Mouse (Mus musculus) embryonic facial prominence, embryonic 12.5 days (tissue): ENCODE data around the gene Dnajb6. TPM values are rescaled to one million over a fixed set of nuclear protein-coding genes. Genes with fewer than 3 reads are reported as not detected.

Experiments
- ATAC-seq: fragments of 200-750 bp; cut with Nextera tagmentation; 2 replicates; pipeline ENCODE4 v1.8.0; 2017; ENCODE audit not compliant: insufficient number of reproducible peaks, insufficient read depth, low FRiP score, low TSS enrichment
- H3K27ac ChIP-seq: fragments of 300-500 bp; sonication (generic); 2 replicates; pipeline ENCODE4 v1.5.1; 2016; ENCODE audit warnings: mild to moderate bottlenecking
- H3K27me3 ChIP-seq: fragments of 300-500 bp; sonication (generic); 2 replicates; pipeline ENCODE4 v1.6.1; 2016; ENCODE audit warnings: mild to moderate bottlenecking, moderate library complexity
- H3K36me3 ChIP-seq: fragments of 300-500 bp; sonication (generic); 2 replicates; pipeline ENCODE4 v1.6.1; 2016; ENCODE audit warnings: mild to moderate bottlenecking
- H3K4me1 ChIP-seq: fragments of 300-500 bp; sonication (generic); 2 replicates; pipeline ENCODE4 v1.6.1; 2016
- H3K4me2 ChIP-seq: fragments of 300-500 bp; sonication (generic); replicated peaks from 2 replicates; pipeline ENCODE4 v1.6.1; 2016; ENCODE audit warnings: mild to moderate bottlenecking, moderate library complexity
- H3K4me3 ChIP-seq: fragments of 300-500 bp; sonication (generic); 2 replicates; pipeline ENCODE4 v1.5.1; 2016; ENCODE audit warnings: mild to moderate bottlenecking
- H3K9ac ChIP-seq: fragments of 300-500 bp; sonication (generic); 2 replicates; pipeline ENCODE4 v1.6.1; 2016; ENCODE audit warnings: mild to moderate bottlenecking, moderate library complexity
- H3K9me3 ChIP-seq: fragments of 300-500 bp; sonication (generic); 2 replicates; pipeline ENCODE4 v1.6.1; 2016; ENCODE audit warnings: mild to moderate bottlenecking, moderate library complexity
- WGBS: fragments of 180-500 bp; shearing (Covaris S2); methylation state at CpG from one replicate; pipeline ENCODE4 v1.1.7; 2016; 5-methylcytosine and 5-hydroxymethylcytosine counted together
- polyA plus RNA-seq: library from polyadenylated mRNA; unstranded; fragments of >200 nt; fragmentation: Nextera tagmentation; extraction: Ambion mirVana; gene quantifications from 2 replicates; pipeline ENCODE4 v1.2.1, GENCODE M21; 2016

Gene Dnajb6
- polyA plus RNA-seq, 1 experiment from 2014 or later, result 170 TPM

DNA sequence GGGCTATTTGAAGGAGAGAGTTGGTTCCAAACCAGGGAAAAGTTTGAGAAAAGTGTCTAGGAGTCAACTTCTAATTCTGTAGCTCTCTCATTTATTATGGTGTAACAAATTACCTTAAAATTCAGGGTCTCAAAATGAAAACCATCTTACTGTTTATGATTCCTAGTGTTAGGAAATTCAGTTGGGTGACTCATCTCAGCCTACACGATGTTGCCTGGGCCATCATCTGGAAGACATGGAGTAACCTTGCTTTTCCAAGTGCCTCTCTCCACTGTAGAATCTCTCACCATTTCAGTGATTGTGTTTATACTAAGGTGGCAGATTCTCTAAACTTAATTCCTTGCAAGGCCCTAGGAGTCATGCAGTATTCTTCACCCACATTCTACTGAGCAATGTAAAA is 119.5 kb downstream of the Dnajb6 start:
- Histone ChIP-seq H3K9me3 (no peaks in the 10 kb centered on the region), H3K36me3 (no peaks in the 10 kb centered on the region), H3K4me3 (no peak overlapping the region), H3K9ac (no peak overlapping the region), H3K27me3 (no peaks in the 10 kb centered on the region), H3K4me2 (no peak overlapping the region), H3K27ac (no peak overlapping the region), H3K4me1 (no peaks in the 10 kb centered on the region)
- 91% methylated on average over 1 of the region's 1 CpGs for WGBS
- ATAC-seq, result no peak

DNA sequence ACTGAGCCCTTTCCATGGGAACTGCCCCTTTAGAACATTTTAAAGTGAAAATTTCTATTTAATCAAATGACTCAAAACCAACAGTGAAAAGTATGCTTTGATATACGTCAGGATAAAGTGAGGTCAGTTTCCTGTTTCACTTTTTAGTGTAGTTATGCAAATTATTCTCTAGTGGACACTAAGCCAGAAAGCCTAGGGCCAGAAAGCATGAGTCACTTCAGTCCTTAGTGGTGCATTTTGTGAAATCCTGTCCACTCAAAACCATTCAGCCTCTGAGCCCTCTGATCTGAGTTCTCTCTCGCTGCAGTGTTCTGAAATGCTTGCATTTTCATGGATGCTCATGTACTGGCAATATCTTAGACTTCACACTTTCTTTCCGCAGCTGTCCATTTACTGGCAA is 126.0 kb downstream of the Dnajb6 start:
- WGBS, result 69% methylated on average over 3 of the region's 3 CpGs
- no peaks in the 10 kb centered on the region for H3K27me3 ChIP-seq

GRCm38 (mm10) chr5:29862388-29862787 is 126.9 kb downstream of the Dnajb6 start:
- no peak overlapping the region for H3K27ac ChIP-seq
- no peaks in the 10 kb centered on the region for H3K9me3 ChIP-seq
- no peak for ATAC-seq
- no peak overlapping the region for H3K4me3 ChIP-seq
- no peaks in the 10 kb centered on the region for H3K4me1 ChIP-seq
- H3K4me2 ChIP-seq, result no peak overlapping the region
- no peaks in the 10 kb centered on the region for H3K27me3 ChIP-seq
- no peak overlapping the region for H3K9ac ChIP-seq
- WGBS, result 87% methylated on average over 5 of the region's 5 CpGs
- H3K36me3 ChIP-seq, result no peaks in the 10 kb centered on the region

More for the DNA sequence above, 126.0 kb downstream of the Dnajb6 start:
- no peak overlapping the region for H3K4me3 ChIP-seq
- no peaks in the 10 kb centered on the region for H3K9me3 ChIP-seq
- H3K9ac ChIP-seq, result no peak overlapping the region
- ATAC-seq, result no peak
- no peaks in the 10 kb centered on the region for H3K4me1 ChIP-seq
- H3K27ac ChIP-seq, result no peak overlapping the region
- H3K4me2 ChIP-seq, result no peak overlapping the region
- H3K36me3 ChIP-seq, result no peaks in the 10 kb centered on the region

GRCm38 (mm10) chr5:29864291-29864737 is 128.8 kb downstream of the Dnajb6 start:
- no peaks in the 10 kb centered on the region for H3K27me3 ChIP-seq
- no peak overlapping the region for H3K27ac ChIP-seq
- no peak overlapping the region for H3K9ac ChIP-seq
- H3K9me3 ChIP-seq, result no peaks in the 10 kb centered on the region
- 86% methylated on average over 4 of the region's 4 CpGs for WGBS
- H3K4me3 ChIP-seq, result no peak overlapping the region
- ATAC-seq, result no peak
- no peak overlapping the region for H3K4me2 ChIP-seq
- no peaks in the 10 kb centered on the region for H3K4me1 ChIP-seq
- no peaks in the 10 kb centered on the region for H3K36me3 ChIP-seq

DNA sequence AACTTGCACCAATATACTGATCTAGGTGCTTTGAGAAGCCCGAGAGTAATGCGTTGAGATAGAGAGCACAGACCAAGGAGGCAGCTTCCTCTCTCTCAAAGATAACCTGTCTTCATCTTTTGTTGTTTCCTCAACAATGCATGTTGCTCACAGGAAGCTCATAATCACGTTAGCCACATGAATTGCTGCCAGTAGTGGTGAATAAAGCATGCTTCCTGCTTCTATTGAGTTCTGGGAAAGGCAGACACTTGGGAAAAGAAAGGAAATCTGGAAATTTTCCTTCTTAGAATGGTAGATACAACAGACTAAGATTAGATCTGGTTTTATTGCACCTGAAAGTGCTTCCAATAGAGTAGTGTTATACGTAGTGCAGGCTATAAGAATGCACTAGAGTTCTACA is 129.5 kb downstream of the Dnajb6 start:
- no peak overlapping the region for H3K4me2 ChIP-seq
- no peak for ATAC-seq
- H3K36me3 ChIP-seq, result no peaks in the 10 kb centered on the region
- H3K9me3 ChIP-seq, result no peaks in the 10 kb centered on the region
- H3K9ac ChIP-seq, result no peak overlapping the region
- no peak overlapping the region for H3K4me3 ChIP-seq
- WGBS, result 71% methylated on average over 4 of the region's 4 CpGs
- no peaks in the 10 kb centered on the region for H3K4me1 ChIP-seq
- no peak overlapping the region for H3K27ac ChIP-seq
- no peaks in the 10 kb centered on the region for H3K27me3 ChIP-seq

Other genes with a start within 250 kb of the Dnajb6 start
- 39.5 and 42.9 TPM in 2 replicates for gene Ube3c, start 166.4 kb upstream of the Dnajb6 start, polyA plus RNA-seq
- not detected in 2 replicates for gene Gm5129, start 248 bp downstream of the Dnajb6 start, polyA plus RNA-seq